Mouse (Mus musculus) right cerebral cortex, postnatal 14 days (tissue): ENCODE measurements around the gene Mlph.

ENCODE experiments used
- DNase-seq: peaks from one replicate; pipeline ENCODE4 v3.0.0; 2022

The Mlph gene

DNA sequence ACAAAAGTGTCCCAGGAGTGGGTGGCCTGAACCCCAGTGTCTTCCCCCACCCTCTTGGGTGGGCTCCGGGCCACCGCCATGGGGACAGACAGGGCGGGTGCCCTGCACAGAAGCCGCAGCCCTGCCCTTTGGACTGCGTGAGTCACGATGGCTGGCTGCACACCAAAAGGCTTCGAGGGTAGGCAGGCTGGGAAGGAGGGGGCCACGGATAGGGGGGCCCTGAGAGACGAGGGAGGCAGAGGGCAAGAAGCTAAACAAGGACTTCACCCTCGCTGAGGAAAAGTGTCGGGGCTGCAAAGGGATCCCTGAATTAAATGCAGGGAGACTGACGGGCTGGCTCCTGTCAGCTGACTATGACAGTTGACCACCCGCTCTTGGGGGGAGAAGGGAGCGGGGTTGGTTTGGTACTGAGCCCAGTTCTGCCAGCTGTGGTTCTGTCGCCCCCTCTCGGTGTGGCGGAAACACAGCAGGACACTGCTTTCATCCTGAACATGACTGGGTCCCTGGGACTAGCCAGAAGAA lies 5.2 kb upstream of the Mlph start:
- no peak for DNase-seq

DNA sequence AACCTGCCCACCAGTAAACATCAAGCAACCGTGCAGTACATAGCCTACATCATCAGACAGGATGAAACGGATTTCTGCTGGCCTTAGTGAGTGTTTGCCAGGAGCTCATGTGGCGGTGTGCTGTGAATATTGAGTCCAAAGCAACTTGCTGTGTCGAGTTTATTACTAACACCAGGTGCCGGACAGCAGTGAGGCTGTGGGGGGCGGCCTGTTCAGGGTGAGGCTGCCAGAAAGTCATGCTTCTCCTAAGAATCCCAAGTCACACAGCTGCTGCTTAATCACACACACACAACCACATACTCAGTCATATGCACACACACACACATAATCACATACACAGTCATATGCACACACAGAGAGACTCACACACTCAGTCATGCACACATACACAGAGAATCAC lies 1.7 kb upstream of the Mlph start:
- DNase-seq, result no peak

DNA sequence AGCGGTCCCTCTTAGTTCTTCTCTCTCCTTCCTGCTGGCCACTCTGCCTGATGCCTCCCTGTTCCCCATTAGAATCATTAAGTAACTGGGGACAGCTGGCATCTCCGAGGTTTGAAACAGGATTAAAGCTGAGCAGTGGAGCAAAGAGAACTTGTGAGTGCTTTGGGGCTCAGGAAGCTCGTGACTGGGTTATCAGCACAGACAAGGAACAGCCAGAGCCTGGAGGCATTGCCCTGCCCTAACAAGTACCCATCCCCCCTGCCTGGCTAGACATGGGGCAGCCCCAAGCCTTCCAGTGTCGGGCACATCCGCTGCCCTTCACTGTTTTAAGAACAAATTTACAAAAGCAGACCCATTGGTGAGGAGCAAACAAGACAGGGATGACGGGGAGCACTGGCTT lies 2.6 kb downstream of the Mlph start:
- DNase-seq, result no peak

DNA sequence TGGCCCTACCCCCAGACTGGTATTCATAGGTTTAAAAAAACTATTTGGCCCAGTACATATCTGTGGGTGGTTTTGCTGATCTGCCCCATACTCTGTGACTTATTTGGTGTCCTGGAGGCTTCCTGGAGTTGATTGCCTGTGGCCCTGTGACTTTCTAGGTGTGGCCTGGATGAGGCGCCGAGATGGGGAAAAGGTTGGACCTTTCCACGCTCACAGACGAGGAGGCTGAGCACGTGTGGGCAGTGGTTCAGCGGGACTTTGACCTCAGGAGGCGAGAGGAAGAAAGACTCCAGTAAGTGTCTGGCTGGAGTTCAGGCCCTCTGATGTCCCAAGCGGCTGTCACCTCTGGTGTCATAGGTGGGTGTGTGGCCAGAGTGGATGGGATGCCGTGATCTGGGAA lies 6.8 kb downstream of the Mlph start:
- DNase-seq, result no peak

DNA sequence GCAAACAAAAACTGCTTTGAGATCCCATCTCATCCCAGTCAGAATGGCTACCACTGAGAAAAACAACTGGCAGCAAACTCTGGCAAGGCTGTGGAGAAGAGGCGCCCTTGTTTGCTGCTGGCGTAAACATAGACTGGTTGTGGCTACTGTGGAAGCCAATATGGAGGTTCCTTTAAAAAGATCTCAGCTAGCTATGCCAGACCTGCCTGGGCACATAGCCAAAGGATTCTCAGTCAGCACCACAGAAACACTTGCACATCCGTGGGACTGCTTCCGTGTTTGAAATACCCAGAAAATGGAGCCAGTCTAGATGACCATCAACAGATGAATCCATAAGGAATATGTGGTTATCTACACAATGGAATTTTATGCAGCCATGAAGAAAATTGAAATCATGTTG lies 11.1 kb downstream of the Mlph start:
- DNase-seq, result peak; percentile 30

DNA sequence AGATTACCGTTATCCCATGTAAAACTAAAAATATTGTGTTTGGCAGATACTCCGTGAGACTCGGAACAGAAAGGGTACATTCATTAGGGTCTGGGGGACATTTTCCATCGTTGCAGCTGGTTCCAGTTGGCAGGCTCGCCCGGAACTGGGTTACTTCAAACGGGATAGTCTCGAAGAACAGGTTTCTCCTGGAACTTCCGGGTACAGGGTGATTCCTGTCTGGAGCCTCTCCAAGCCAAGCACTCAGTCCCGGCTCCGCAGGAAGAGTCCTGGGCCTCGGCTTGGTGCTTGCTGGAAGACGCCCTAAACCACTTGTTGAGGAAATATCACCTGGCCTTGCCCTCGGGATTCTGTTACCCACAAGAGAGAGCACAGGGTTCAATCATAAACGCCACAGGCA lies 12.4 kb downstream of the Mlph start:
- DNase-seq, result no peak

DNA sequence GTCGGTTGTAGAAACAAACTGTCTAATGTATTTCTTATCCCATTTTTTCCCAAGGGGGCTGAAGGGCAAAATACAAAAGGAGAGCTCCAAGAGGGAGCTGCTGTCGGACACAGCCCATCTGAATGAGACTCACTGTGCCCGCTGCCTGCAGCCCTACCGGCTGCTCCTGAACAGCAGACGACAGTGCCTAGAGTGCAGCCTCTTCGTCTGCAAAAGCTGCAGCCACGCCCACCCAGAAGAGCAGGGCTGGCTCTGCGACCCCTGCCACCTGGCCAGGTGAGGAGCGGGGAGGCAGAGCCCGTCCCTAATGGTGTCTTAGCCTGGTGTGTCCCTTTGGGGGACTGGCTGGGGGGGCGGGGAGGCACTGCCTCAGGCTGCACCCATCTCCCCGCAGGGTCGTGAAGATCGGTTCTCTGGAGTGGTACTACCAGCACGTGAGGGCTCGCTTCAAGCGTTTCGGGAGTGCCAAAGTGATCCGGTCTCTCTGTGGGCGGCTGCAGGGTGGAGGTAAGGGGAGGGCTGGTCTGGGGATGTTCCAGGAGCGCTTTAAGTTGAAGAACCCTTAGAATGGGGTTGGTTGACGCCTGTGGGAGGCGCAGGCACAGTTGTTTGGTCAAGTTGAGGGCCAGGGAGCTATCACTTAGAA lies 13.2 kb downstream of the Mlph start:
- no peak for DNase-seq

DNA sequence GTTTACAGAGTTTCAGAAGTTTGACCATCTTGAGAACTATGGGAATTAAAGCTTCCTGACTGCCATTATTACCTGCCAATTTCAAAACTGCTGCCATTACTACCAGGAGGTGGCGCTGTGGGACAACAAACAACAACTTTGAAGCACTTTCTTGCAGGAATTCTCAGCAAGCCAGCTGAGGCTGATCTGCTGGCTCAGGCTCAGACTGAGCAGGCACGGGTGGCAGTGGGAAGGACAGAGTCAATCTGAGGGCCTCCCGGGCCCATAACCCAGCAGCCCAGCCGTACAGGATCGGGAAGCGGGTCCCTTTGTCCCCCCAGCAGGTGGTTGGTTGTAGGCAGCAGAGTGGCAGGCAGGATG lies 13.7 kb downstream of the Mlph start:
- DNase-seq, result peak; percentile 86

DNA sequence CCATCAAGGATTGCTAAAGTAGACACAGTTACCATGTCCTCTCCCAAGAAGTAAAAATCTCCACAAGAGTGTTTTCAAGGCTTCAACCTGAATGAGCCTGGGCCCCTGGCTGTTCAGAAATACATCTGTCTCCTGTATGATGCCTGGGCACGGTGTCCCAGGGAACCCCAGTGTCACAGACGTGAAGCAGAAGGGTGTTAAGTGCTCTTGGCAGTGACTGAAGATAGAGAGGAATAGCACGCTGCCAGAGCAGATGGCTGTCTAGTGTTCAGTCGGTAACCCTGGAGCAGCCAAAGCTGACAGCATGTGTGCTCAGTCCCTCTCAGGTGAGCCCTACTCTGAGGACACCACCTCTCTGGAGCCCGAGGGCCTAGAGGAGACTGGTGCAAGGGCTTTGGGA lies 18.1 kb downstream of the Mlph start:
- DNase-seq, result no peak

DNA sequence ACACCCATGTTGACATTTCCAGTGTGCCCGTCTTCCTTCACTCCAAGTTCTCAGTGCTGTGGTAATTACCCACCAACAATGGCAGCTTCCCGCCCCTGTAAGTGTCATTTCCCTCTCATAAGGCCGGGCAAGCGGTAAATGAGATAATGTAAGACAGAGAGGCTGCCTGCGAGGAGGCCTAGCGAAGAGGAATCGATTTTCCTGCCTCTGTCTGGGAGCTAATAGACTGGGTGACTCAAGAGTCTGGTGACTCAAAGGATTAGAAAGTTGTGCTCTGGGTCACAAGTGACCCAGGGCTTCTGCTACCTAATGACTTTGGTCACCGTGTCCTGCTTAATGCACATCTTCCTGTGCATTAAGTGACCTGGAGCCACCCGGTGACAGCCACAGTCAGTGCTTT lies 22.1 kb downstream of the Mlph start:
- no peak for DNase-seq

DNA sequence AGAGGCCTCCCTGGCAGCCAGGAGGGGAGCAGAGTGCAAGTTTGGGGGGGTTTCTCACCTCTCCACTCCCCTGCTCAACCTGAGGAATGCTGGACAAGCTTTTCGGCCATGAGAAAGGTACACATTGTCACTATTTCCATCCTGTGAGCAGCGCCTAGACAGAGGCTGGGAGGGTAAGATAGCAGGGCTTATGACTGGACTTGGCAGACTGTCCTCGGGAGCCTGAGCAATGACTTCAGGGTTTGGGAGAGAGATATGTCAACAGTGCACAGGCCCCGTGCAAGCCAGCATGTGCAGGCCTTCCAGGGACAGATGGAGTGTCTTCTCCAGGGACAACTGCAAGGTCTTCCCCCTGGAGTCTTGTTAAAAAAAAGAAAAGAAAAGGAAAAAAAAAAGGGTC lies 25.1 kb downstream of the Mlph start:
- no peak for DNase-seq

DNA sequence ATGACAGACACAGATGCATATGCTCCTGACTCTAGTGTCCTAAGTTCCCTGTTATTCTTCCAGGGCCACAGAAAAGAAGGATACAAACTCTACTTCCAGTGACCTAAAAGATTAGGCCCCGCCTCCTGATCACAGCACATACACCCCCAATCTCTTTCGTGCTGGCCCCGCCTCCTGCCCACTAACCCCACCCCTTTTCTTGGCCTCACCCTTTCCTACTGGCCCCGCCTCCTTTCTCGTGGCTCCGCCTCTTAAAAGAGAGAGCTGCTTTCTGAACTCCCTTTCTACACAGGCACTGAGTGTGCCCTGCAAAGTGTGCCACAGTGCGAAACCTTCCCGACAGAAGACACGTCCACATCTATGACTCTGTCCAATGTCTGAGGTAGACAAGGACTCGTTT lies 30.3 kb downstream of the Mlph start:
- no peak for DNase-seq

DNA sequence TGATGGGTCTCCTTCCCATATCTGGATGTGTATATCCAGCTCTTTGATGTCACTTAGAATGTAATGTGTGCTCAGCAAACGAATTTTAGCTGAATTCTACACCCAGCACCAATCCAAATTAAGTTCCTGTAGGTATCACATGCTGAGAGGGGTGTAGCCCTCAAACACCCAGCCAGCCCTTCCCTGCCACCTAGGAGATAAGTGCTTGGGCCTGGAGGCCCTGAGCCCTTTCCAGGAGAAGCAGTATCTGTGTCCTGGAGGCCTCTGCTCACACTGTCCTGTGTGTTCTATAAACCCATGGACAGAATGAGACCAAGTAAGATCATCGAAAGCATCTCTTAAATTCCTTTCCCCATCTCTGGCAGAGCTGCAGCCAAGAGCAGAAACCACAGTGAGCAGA lies 32.4 kb downstream of the Mlph start:
- no peak for DNase-seq

DNA sequence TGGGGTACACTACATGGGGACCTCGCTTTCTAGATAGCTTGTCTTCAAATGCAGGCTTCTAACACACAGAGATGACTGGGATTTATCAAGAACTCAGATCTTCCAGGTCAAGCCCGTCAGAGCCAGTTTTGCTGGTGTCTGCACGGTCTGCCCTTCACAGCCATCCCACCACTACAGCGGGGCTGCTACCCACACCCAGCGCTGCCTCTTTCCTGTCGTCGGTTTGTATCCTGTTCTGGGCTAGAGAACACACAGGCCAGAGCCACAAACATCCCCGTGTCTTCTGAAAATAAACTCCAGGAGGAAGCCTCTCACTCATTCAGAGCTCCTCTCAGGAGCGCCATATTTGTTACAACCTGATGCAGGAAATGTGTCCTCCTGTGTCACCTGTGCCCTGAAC lies 34.4 kb downstream of the Mlph start:
- no peak for DNase-seq

DNA sequence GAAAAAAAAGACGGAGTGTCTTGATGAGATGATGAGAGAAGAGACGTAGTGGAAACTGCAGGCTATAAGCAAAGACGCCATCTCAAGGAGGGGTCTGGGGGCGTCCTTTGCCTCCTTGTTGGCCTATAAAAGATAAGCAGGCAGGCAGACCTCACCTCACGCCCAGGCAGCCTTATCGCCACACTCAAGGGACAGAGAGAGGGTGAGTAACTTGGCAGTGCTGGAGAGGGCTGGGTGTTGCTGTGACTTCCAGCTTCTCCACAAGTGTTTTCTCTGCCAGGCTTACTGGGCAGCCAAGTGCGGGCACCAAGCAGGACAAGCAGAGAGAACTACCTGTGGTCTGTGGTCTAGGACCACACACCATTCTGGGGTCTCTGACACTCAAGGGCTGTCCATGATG lies 36.8 kb downstream of the Mlph start:
- DNase-seq, result no peak

DNA sequence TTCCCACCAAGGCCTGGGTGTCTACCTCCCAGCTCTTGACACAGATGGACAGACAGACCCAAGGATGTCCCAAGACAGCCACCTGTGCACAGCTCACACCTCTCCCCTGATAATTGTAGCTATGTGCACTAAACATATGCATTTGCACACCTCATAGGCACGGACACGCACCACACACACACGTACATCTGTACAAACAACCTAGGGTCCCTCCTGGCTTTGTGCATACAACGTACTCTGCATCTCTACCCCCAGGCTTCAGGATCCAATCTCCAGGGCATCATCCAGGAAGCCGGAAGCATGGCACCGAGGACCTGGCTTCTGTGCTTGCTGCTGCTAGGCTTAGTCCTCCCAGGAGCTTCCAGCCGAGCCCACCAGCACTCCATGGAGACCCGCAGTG lies 37.9 kb downstream of the Mlph start, which contains the start of gene Prlh:
Gene Prlh, plus strand, starts transcription at position 301 of the 400 bp plus-strand sequence.
- DNase-seq, result no peak

DNA sequence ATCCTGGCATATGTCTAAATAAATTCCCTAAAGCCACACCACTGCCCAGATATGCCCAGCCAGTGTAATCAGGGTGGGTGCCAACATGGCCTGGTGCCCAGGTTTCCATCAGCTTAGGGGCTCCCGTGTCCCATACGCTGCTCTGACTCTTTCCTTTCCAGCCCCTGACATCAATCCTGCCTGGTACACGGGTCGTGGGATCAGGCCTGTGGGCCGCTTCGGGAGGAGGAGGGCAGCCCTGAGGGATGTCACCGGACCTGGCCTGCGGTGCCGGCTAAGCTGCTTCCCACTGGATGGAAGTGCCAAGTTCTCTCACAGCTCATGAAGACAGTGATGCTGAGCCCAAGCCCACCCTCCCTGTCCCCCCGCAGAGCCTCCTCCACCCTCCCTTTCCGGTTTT lies 38.8 kb downstream of the Mlph start:
- DNase-seq, result no peak

DNA sequence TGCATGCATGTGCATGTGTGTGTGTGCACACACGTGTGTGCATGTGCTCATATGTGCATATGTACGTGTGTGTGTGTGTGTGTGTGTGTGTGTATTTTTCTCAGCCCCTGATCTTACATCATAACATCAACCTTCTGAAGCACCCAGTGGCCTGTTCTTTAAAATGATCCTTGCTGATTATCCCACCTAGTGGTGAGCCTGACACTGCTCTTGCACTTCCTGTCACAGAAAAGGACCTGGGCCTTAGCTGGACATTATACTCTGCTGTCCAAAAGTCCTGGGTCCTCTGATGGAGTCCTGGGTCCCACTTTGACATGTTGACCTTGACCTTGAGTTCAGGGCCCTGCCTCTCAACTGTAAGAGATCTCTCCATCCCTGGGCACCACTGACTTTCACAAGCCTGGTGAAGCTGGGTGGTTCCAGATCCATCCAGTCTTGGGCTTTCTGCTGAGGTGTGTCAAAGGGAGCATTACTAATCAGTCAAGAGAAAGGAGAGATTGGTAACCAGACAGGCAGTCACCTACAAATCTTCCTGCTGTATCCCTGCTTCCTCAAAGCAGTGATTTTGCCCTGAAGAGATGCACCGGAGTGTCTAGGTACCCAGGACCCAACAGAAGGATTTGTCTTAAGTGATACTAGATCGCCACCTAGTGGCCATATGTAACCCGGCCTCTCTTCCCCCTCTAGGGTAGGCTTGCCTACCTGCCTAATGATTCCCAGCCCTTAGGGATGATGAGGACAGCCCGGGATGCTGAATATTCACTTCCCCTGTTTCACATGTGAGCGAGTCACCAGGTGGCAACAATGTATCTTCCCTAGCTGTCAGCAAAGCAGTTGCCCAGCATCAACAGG lies 41.6 kb downstream of the Mlph start:
- DNase-seq, result peak; percentile 67

DNA sequence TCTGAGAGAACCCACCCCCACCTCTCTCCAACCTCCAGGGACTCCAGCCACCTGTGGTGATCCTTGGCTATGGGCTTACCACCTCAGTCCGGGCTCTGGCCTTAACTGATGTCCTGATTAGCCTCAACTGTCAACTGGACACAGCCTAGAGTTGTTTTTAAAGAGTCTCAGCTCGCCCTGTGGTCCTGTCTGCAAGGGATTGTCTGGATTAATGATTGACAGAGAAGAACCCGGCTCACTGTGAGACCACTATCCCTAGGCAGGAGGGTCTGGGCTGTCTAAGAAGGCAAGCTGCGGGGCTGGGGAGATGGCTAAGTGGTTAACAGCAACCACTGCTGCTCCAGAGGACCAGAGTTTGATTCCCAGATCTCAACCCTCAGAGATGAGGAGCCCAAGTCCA lies 47.6 kb downstream of the Mlph start:
- no peak for DNase-seq

DNA sequence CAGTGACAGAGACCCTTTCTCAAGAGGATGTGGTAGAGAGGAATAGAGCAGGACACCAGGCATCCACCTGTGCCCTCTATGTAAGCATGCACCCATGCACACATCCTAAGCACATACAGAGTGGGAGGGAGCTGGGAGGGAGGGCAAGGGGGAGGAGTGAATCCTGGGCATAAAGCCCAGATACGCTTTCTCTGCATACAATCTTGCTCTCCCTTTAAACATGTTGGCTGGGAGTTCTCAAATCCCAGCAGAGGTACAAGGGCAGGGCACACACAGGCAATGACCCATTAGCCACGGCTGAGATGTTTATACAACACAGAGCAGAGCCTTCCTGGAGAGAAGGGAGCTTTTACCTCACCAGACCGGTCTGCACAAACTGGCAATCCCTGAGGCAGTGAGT lies 48.1 kb downstream of the Mlph start:
- no peak for DNase-seq

DNA sequence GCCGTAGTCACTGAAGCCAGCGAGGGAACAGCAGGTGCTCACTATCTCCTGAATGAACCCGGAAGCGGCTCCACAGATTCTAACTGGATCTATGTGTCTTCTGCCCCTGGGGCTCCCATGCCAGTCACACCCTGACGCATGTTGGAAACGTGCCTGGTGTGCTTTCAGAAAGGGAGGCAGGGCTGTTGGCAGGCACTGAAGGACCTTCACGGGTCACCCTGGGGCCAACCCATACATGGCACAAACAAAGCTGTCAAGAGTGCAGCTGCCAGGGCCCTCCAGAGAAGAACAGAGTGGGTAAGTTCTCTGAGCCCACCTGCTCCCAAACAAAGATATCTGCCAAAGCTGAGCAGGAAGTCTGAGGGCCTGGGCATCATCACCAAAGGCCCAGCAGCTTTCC lies 52.7 kb downstream of the Mlph start:
- no peak for DNase-seq

DNA sequence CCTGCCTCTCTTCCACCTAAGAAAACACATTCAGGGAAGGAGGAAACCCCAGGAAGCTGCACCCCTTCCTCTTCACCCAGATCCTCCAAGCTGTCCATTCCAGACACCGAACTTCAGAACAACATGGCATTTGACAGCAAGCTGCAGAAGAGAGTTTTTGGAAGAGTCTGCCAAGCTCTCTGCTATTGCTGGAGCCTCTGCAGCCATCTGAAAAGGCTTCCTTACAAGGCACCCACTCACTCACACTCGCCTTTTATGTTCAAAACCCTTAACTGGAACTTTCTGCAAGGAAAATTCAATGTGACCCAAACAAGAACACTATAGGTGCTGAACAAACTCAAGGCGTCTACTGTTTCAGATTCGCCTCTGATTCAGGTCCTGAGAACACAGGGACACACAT lies 53.8 kb downstream of the Mlph start:
- no peak for DNase-seq

DNA sequence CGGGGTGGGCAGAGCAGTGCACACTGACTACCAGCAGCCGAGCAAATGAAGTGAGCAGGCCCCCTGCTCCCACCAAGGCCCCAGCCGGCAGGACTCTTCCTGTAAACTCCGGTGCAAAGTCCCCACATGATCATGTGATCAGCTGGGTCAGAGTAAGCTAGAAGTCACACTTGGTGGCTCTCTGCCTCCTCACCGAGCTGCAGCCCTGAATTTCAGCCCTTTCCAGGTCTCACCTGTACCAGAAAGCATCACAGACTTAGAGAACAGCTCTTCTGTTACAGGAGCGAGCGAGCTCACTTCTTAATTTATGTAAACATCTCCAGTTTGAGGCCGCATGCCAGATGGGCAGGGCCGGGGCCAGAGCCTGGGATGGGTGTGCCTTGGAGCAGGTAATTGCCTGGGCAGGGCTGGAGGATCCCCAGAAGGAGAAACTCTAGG lies 54.5 kb downstream of the Mlph start, which contains the start of gene Rab17:
Gene Rab17, minus strand, starts transcription at position 315 of the 438 bp plus-strand sequence.
- DNase-seq, result no peak

DNA sequence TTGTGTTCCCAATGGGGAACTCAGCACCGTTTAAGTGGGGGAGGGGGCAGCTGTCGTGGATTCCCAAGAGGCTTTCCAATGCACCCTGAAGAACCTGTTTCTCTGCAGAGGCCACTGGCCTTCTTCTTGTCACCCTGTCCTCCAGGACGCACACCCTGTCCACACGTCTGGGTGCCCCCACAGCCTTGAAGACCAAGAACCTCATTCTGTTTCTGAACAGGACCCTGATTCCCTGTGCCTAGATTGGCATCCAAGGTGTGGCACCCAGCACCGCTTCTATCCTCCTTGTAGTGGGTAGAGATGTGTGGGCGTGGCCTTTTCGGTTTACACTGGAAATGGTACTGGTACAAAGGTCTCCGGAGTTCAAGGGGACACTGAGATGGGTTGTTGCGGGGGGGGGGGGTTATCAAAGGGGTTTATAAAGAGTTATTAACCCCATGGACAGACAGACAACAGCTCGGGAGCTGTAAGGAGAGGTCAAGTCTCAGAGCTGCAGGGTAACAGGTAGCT lies 55.1 kb downstream of the Mlph start:
- no peak for DNase-seq
